Mouse (Mus musculus) hindbrain, embryonic 11.5 days (tissue): Measurements from ENCODE around the gene Chmp1a. TPM values are rescaled to one million over a fixed set of nuclear protein-coding genes. Genes with fewer than 3 reads are reported as not detected.
A peak's percentile ranks its signal among the peaks of the same experiment; 100 is the strongest.

Experiments
- ATAC-seq: fragments of 200-750 bp; cut with Nextera tagmentation; 2 replicates; pipeline ENCODE4 v1.8.0; 2017; ENCODE audit warnings: mild to moderate bottlenecking, moderate TSS enrichment, moderate library complexity; ENCODE audit not compliant: low FRiP score
- DNase-seq: peaks from one replicate; pipeline ENCODE4 v3.0.0-alpha.2; 2015; ENCODE audit warnings: low spot score
- H3K27ac ChIP-seq: fragments of 300-500 bp; sonication (generic); 2 replicates; pipeline ENCODE4 v1.5.1; 2014; ENCODE audit warnings: mild to moderate bottlenecking, low read depth, low read length
- H3K27me3 ChIP-seq: fragments of 300-500 bp; sonication (generic); 2 replicates; pipeline ENCODE4 v1.6.1; 2014; ENCODE audit warnings: mild to moderate bottlenecking, low read length, moderate library complexity, mixed read lengths; ENCODE audit not compliant: control insufficient read depth, insufficient read depth
- H3K36me3 ChIP-seq: fragments of 300-500 bp; sonication (generic); 2 replicates; pipeline ENCODE4 v1.6.1; 2014; ENCODE audit warnings: mild to moderate bottlenecking, low read length, moderate library complexity, mixed read lengths; ENCODE audit not compliant: control insufficient read depth, insufficient read depth
- H3K4me1 ChIP-seq: fragments of 300-500 bp; sonication (generic); replicated peaks from 2 replicates; pipeline ENCODE4 v1.6.1; 2014; ENCODE audit warnings: low read length, mixed read lengths; ENCODE audit not compliant: control insufficient read depth, insufficient read depth
- H3K4me2 ChIP-seq: fragments of 300-500 bp; sonication (generic); replicated peaks from 2 replicates; pipeline ENCODE4 v1.6.1; 2014; ENCODE audit warnings: mild to moderate bottlenecking, low read depth, low read length
- H3K4me3 ChIP-seq: fragments of 300-500 bp; sonication (generic); 2 replicates; pipeline ENCODE4 v1.5.1; 2014; ENCODE audit warnings: low read depth, low read length
- H3K9ac ChIP-seq: fragments of 300-500 bp; sonication (generic); 2 replicates; pipeline ENCODE4 v1.6.1; 2014; ENCODE audit warnings: low read depth, low read length
- H3K9me3 ChIP-seq: fragments of 300-500 bp; sonication (generic); 2 replicates; pipeline ENCODE4 v1.6.1; 2016; ENCODE audit warnings: low read length; ENCODE audit not compliant: control insufficient read depth
- WGBS: fragments of 180-500 bp; shearing (Covaris S2); extraction: QIAGEN DNeasy Blood & Tissue Kit; methylation state at CpG from one replicate; pipeline ENCODE4 v1.1.7; 2014; 5-methylcytosine and 5-hydroxymethylcytosine counted together
- polyA plus RNA-seq: library from polyadenylated mRNA; unstranded; fragments of >200 nt; fragmentation: Nextera tagmentation; extraction: Ambion mirVana; gene quantifications from 2 replicates; pipeline ENCODE4 v1.2.1, GENCODE M21; 2014

The Chmp1a gene
- polyA plus RNA-seq, 1 experiment from 2014 or later: 87.7 TPM

GRCm38 (mm10) chr8:123191908-123192307, 20.7 kb downstream of the Chmp1a start:
- WGBS: 66% methylated on average over 8 of the region's 8 CpGs
- DNase-seq (no peak), ATAC-seq (no peak)
- Histone ChIP-seq H3K4me2 (no peak overlapping the region), H3K27me3 (no peaks in the 10 kb centered on the region), H3K9me3 (no peaks in the 10 kb centered on the region), H3K36me3 (no peaks in the 10 kb centered on the region), H3K4me3 (no peak overlapping the region), H3K9ac (no peak overlapping the region), H3K4me1 (no peaks in the 10 kb centered on the region), H3K27ac (no peak overlapping the region)

- Histone ChIP-seq H3K4me3 (no peak overlapping the region), H3K4me1 (no peaks in the 10 kb centered on the region), H3K9ac (no peak overlapping the region), H3K4me2 (no peak overlapping the region), H3K36me3 (no peaks in the 10 kb centered on the region), H3K27ac (no peak overlapping the region), H3K27me3 (no peaks in the 10 kb centered on the region), H3K9me3 (no peaks in the 10 kb centered on the region)
- ATAC-seq: no peak
- peak; percentile 85 for DNase-seq
- 3% methylated on average over 9 of the region's 9 CpGs for WGBS
These were observed 21.9 kb downstream of the Chmp1a start for GRCm38 (mm10) chr8:123190678-123191077.

- Histone ChIP-seq H3K36me3 (no peaks in the 10 kb centered on the region), H3K9me3 (no peaks in the 10 kb centered on the region), H3K4me2 (no peak overlapping the region), H3K27ac (no peak overlapping the region), H3K27me3 (no peaks in the 10 kb centered on the region), H3K9ac (no peak overlapping the region), H3K4me3 (no peak overlapping the region), H3K4me1 (no peaks in the 10 kb centered on the region)
- no peak for DNase-seq
- no peak for ATAC-seq
- WGBS: 81% methylated on average over 7 of the region's 7 CpGs
These were observed 23.7 kb downstream of the Chmp1a start for GRCm38 (mm10) chr8:123188841-123189240.

GRCm38 (mm10) chr8:123188006-123188405, 24.6 kb downstream of the Chmp1a start:
- Histone ChIP-seq H3K4me1 (no peaks in the 10 kb centered on the region), H3K27me3 (no peaks in the 10 kb centered on the region), H3K27ac (no peak overlapping the region), H3K4me2 (no peak overlapping the region), H3K9ac (no peak overlapping the region), H3K36me3 (no peaks in the 10 kb centered on the region), H3K4me3 (no peak overlapping the region), H3K9me3 (no peaks in the 10 kb centered on the region)
- ATAC-seq (no peak), DNase-seq (no peak)
- 88% methylated on average over 2 of the region's 2 CpGs for WGBS

GRCm38 (mm10) chr8:123185566-123186409, 26.8 kb downstream of the Chmp1a start, which contains the start of gene Dpep1:
Gene Dpep1, plus strand, starts transcription at chr8:123186242.
- Histone ChIP-seq H3K27me3 (no peaks in the 10 kb centered on the region), H3K4me3 (no peak within 1 kb of the TSS), H3K9me3 (no peaks in the 10 kb centered on the region), H3K9ac (no peak within 1 kb of the TSS), H3K4me2 (no peak within 1 kb of the TSS), H3K27ac (no peak within 1 kb of the TSS), H3K36me3 (no peaks in the 10 kb centered on the region), H3K4me1 (no peaks in the 10 kb centered on the region)
- no peak for ATAC-seq
- DNase-seq: no peak
- WGBS: 35% methylated on average over 19 of the region's 19 CpGs

- WGBS: 60% methylated on average over 3 of the region's 3 CpGs
- Histone ChIP-seq H3K4me2 (no peak overlapping the region), H3K27me3 (no peaks in the 10 kb centered on the region), H3K4me1 (no peaks in the 10 kb centered on the region), H3K27ac (no peak overlapping the region), H3K9me3 (no peaks in the 10 kb centered on the region), H3K9ac (no peak overlapping the region), H3K36me3 (no peaks in the 10 kb centered on the region), H3K4me3 (no peak overlapping the region)
- ATAC-seq (no peak), DNase-seq (peak; percentile 54)
These were observed 31.2 kb downstream of the Chmp1a start for GRCm38 (mm10) chr8:123181391-123181790.

GRCm38 (mm10) chr8:123157888-123158465, 54.6 kb downstream of the Chmp1a start, which contains the start of gene Sult5a1:
Gene Sult5a1, minus strand, starts transcription at chr8:123158315.
- no peaks in the 10 kb centered on the region for H3K9me3 ChIP-seq
- H3K27ac ChIP-seq: no peak within 1 kb of the TSS
- H3K36me3 ChIP-seq: no peaks in the 10 kb centered on the region
- ATAC-seq (no peak), DNase-seq (peak; percentile 20)
- no peaks in the 10 kb centered on the region for H3K27me3 ChIP-seq
- H3K4me1 ChIP-seq: no peaks in the 10 kb centered on the region
- H3K4me2 ChIP-seq: no peak within 1 kb of the TSS
- no peak within 1 kb of the TSS for H3K4me3 ChIP-seq
- 34% methylated on average over 13 of the region's 13 CpGs for WGBS
- no peak within 1 kb of the TSS for H3K9ac ChIP-seq

- 87% methylated on average over 9 of the region's 9 CpGs for WGBS
- Histone ChIP-seq H3K27ac (no peak overlapping the region), H3K27me3 (no peaks in the 10 kb centered on the region), H3K36me3 (no peaks in the 10 kb centered on the region), H3K4me3 (no peak overlapping the region), H3K4me1 (no peaks in the 10 kb centered on the region), H3K9me3 (no peaks in the 10 kb centered on the region), H3K9ac (no peak overlapping the region), H3K4me2 (no peak overlapping the region)
- DNase-seq (no peak), ATAC-seq (no peak)
These were observed 56.3 kb downstream of the Chmp1a start for GRCm38 (mm10) chr8:123156070-123156773.
